Mouse (Mus musculus): Measurements from ENCODE around the gene Haus6. TPM values are rescaled to one million over a fixed set of nuclear protein-coding genes. Genes with fewer than 3 reads are reported as not detected.
A peak's percentile ranks its signal among the peaks of the same experiment; 100 is the strongest.

The Haus6 gene
- polyA plus RNA-seq, 1 experiment: 2.1 TPM

- no peak overlapping the region for H3K4me3 ChIP-seq (ENCODE audit: insufficient read depth, low read depth, low read length)
- no peak overlapping the region for H3K27ac ChIP-seq (replicated peaks; ENCODE audit: low read depth, low read length)
- H3K4me1 ChIP-seq (ENCODE audit: control insufficient read depth, insufficient read depth, insufficient read length, low read length): no peaks in the 10 kb centered on the region
Observed at GRCm38 (mm10) chr4:86591304-86591703, 20.6 kb downstream of the Haus6 start.

- H3K27ac ChIP-seq (replicated peaks; ENCODE audit: low read depth, low read length): no peak overlapping the region
- no peak overlapping the region for H3K4me3 ChIP-seq (ENCODE audit: insufficient read depth, low read depth, low read length)
- H3K4me1 ChIP-seq (ENCODE audit: control insufficient read depth, insufficient read depth, insufficient read length, low read length): no peaks in the 10 kb centered on the region
Observed at GRCm38 (mm10) chr4:86588236-86588635, 23.6 kb downstream of the Haus6 start.

GRCm38 (mm10) chr4:86580591-86580990 lies 31.3 kb downstream of the Haus6 start:
- no peak overlapping the region for H3K4me3 ChIP-seq (ENCODE audit: insufficient read depth, low read depth, low read length)
- no peak overlapping the region for H3K27ac ChIP-seq (replicated peaks; ENCODE audit: low read depth, low read length)

GRCm38 (mm10) chr4:86580056-86580455 lies 31.8 kb downstream of the Haus6 start:
- Histone ChIP-seq H3K4me3 (ENCODE audit: insufficient read depth, low read depth, low read length) (no peak overlapping the region), H3K4me1 (ENCODE audit: control insufficient read depth, insufficient read depth, insufficient read length, low read length) (no peaks in the 10 kb centered on the region), H3K27ac (replicated peaks; ENCODE audit: low read depth, low read length) (no peak overlapping the region)

More at GRCm38 (mm10) chr4:86580591-86580990, 31.3 kb downstream of the Haus6 start:
- H3K4me1 ChIP-seq (ENCODE audit: control insufficient read depth, insufficient read depth, insufficient read length, low read length): no peaks in the 10 kb centered on the region

- H3K4me3 ChIP-seq (ENCODE audit: insufficient read depth, low read depth, low read length): peak overlapping the region; percentile 78
- no peaks in the 10 kb centered on the region for H3K4me1 ChIP-seq (ENCODE audit: control insufficient read depth, insufficient read depth, insufficient read length, low read length)
- no peak overlapping the region for H3K27ac ChIP-seq (replicated peaks; ENCODE audit: low read depth, low read length)
Observed at GRCm38 (mm10) chr4:86576630-86577225, 35.1 kb downstream of the Haus6 start.

- H3K4me1 ChIP-seq (ENCODE audit: control insufficient read depth, insufficient read depth, insufficient read length, low read length): no peaks in the 10 kb centered on the region
- peak overlapping the region; percentile 78 for H3K4me3 ChIP-seq (ENCODE audit: insufficient read depth, low read depth, low read length)
- no peak overlapping the region for H3K27ac ChIP-seq (replicated peaks; ENCODE audit: low read depth, low read length)
Observed at GRCm38 (mm10) chr4:86576120-86576541, 35.7 kb downstream of the Haus6 start.

GRCm38 (mm10) chr4:86575283-86575983 lies 36.4 kb downstream of the Haus6 start, which contains the start of gene Rraga:
Rraga (plus strand) TSS chr4:86575668.
- Histone ChIP-seq H3K27ac (replicated peaks; ENCODE audit: low read depth, low read length) (peak within 1 kb of the TSS; percentile 91), H3K4me1 (ENCODE audit: control insufficient read depth, insufficient read depth, insufficient read length, low read length) (no peaks in the 10 kb centered on the region), H3K4me3 (ENCODE audit: insufficient read depth, low read depth, low read length) (peak within 1 kb of the TSS; percentile 78)

- Histone ChIP-seq H3K4me1 (ENCODE audit: control insufficient read depth, insufficient read depth, insufficient read length, low read length) (no peaks in the 10 kb centered on the region), H3K4me3 (ENCODE audit: insufficient read depth, low read depth, low read length) (peak overlapping the region; percentile 78), H3K27ac (replicated peaks; ENCODE audit: low read depth, low read length) (peak overlapping the region; percentile 91)
Observed at GRCm38 (mm10) chr4:86574939-86575282, 36.9 kb downstream of the Haus6 start.

- Histone ChIP-seq H3K4me3 (ENCODE audit: insufficient read depth, low read depth, low read length) (no peak overlapping the region), H3K27ac (replicated peaks; ENCODE audit: low read depth, low read length) (no peak overlapping the region), H3K4me1 (ENCODE audit: control insufficient read depth, insufficient read depth, insufficient read length, low read length) (no peaks in the 10 kb centered on the region)
Observed at GRCm38 (mm10) chr4:86561061-86561460, 50.8 kb downstream of the Haus6 start.

- H3K27ac ChIP-seq (replicated peaks; ENCODE audit: low read depth, low read length): no peak overlapping the region
- H3K4me1 ChIP-seq (ENCODE audit: control insufficient read depth, insufficient read depth, insufficient read length, low read length): no peaks in the 10 kb centered on the region
- no peak overlapping the region for H3K4me3 ChIP-seq (ENCODE audit: insufficient read depth, low read depth, low read length)
Observed at GRCm38 (mm10) chr4:86559006-86559405, 52.8 kb downstream of the Haus6 start.

- Histone ChIP-seq H3K27ac (replicated peaks; ENCODE audit: low read depth, low read length) (no peak within 1 kb of the TSS), H3K4me3 (ENCODE audit: insufficient read depth, low read depth, low read length) (no peak within 1 kb of the TSS), H3K4me1 (ENCODE audit: control insufficient read depth, insufficient read depth, insufficient read length, low read length) (no peaks in the 10 kb centered on the region)
Observed at GRCm38 (mm10) chr4:86558228-86558627, 53.6 kb downstream of the Haus6 start, which contains the start of gene Saxo1. Saxo1 (minus strand) TSS chr4:86558328.

- H3K4me3 ChIP-seq (ENCODE audit: insufficient read depth, low read depth, low read length): no peak overlapping the region
- H3K27ac ChIP-seq (replicated peaks; ENCODE audit: low read depth, low read length): no peak overlapping the region
- H3K4me1 ChIP-seq (ENCODE audit: control insufficient read depth, insufficient read depth, insufficient read length, low read length): no peaks in the 10 kb centered on the region
Observed at GRCm38 (mm10) chr4:86557371-86557770, 54.5 kb downstream of the Haus6 start.

GRCm38 (mm10) chr4:86555035-86555707 lies 56.7 kb downstream of the Haus6 start:
- H3K4me3 ChIP-seq (ENCODE audit: insufficient read depth, low read depth, low read length): no peak overlapping the region

GRCm38 (mm10) chr4:86548332-86548731 lies 63.5 kb downstream of the Haus6 start:
- Histone ChIP-seq H3K4me1 (ENCODE audit: control insufficient read depth, insufficient read depth, insufficient read length, low read length) (no peaks in the 10 kb centered on the region), H3K4me3 (ENCODE audit: insufficient read depth, low read depth, low read length) (no peak overlapping the region), H3K27ac (replicated peaks; ENCODE audit: low read depth, low read length) (no peak overlapping the region)

More at GRCm38 (mm10) chr4:86555035-86555707, 56.7 kb downstream of the Haus6 start:
- H3K4me1 ChIP-seq (ENCODE audit: control insufficient read depth, insufficient read depth, insufficient read length, low read length): no peaks in the 10 kb centered on the region
- H3K27ac ChIP-seq (replicated peaks; ENCODE audit: low read depth, low read length): no peak overlapping the region

GRCm38 (mm10) chr4:86545615-86546014 lies 66.2 kb downstream of the Haus6 start:
- no peak overlapping the region for H3K4me3 ChIP-seq (ENCODE audit: insufficient read depth, low read depth, low read length)
- no peak overlapping the region for H3K27ac ChIP-seq (replicated peaks; ENCODE audit: low read depth, low read length)
- H3K4me1 ChIP-seq (ENCODE audit: control insufficient read depth, insufficient read depth, insufficient read length, low read length): no peaks in the 10 kb centered on the region
